Mouse (Mus musculus): ENCODE measurements around the gene Tnk1. TPM values are rescaled to one million over a fixed set of nuclear protein-coding genes. Genes with fewer than 3 reads are reported as not detected.

Gene Tnk1
- polyA plus RNA-seq, 1 experiment from 2014 or later = 10.8 TPM

DNA sequence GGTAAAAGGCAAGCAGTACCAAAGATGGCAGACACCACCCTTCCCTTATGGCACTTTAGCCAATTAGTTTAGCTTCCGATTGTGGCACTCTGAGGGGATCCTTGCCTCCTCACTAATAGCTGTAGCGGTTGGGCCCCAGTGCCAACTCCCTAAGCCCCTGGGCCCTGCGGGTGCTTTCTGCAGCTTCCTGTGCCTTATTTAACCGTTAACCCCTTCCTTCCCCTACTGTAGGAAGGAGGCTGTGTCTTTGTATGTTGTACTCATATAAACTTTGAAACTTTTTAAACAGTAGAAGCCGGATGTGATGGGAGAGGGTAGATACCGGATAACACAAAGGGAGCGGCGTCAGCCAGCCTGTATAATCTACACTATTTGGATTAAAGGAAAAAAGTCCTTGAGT is 7.8 kb downstream of the Tnk1 start:
- 66% methylated on average over 8 of the region's 8 CpGs for WGBS
- H3K4me1 ChIP-seq (replicated peaks; ENCODE audit: control insufficient read depth, insufficient read depth, low read length) = peaks cover 10% of the 10 kb centered on the region
- H3K9me3 ChIP-seq (ENCODE audit: control insufficient read depth, low read length) = no peaks in the 10 kb centered on the region
- H3K4me3 ChIP-seq (ENCODE audit: low read length) = no peak overlapping the region
- no peak overlapping the region for H3K9ac ChIP-seq (ENCODE audit: low read length)
- no peak overlapping the region for H3K4me2 ChIP-seq (ENCODE audit: low read depth, low read length)
- H3K27ac ChIP-seq (ENCODE audit: low read length) = peak overlapping the region; percentile 32; the same call in 1 of the 2 replicates
- peaks cover 34% of the 10 kb centered on the region for H3K36me3 ChIP-seq (ENCODE audit: control insufficient read depth, insufficient read depth, low read length)
- ATAC-seq (ENCODE audit: low read depth) = no peak
- no peaks in the 10 kb centered on the region for H3K27me3 ChIP-seq (ENCODE audit: control insufficient read depth, insufficient read depth, low read depth, low read length)

DNA sequence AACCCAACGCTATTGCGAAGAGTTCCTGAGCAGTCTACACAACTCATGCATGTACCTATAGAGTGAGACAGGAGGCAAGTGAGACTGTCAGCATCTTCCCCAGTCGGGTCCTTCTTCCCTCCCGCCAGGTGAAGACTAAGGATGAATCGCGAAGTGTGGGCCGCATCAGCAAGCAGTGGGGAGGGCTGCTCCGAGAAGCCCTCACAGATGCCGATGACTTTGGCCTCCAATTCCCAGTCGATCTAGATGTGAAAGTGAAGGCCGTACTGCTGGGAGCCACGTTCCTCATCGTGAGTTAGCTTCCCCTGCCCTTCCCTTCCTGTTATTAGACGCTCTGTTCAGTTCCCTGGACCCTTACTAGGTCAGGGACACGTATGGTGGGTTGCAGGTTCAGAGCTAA is 8.6 kb downstream of the Tnk1 start:
- peaks cover 34% of the 10 kb centered on the region for H3K36me3 ChIP-seq (ENCODE audit: control insufficient read depth, insufficient read depth, low read length)

DNA sequence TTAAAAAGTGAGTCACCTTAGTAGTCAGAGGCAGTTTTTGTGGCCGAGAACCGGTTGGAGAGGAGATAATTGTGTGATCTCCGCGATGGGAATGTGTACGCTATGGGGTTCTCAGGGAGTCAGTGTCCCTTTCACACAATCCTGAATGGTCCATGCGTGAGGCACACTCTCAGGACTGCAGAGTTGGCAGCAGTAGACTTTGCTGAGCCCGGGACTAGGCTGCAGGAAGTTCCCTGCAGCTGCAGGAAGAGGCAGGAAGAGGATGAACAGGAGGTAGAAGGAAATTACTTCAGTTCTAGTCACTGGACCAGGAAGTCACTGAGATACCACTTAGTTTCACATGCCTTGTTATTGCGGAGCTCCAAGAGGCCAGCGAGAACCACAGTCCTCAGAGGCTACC is 9.4 kb downstream of the Tnk1 start:
- Histone ChIP-seq H3K4me3 (ENCODE audit: low read length) (no peak overlapping the region), H3K9ac (ENCODE audit: low read length) (no peak overlapping the region), H3K36me3 (ENCODE audit: control insufficient read depth, insufficient read depth, low read length) (peaks cover 34% of the 10 kb centered on the region), H3K4me2 (ENCODE audit: low read depth, low read length) (no peak overlapping the region), H3K4me1 (replicated peaks; ENCODE audit: control insufficient read depth, insufficient read depth, low read length) (peaks cover 16% of the 10 kb centered on the region), H3K27me3 (ENCODE audit: control insufficient read depth, insufficient read depth, low read depth, low read length) (no peaks in the 10 kb centered on the region), H3K9me3 (ENCODE audit: control insufficient read depth, low read length) (no peaks in the 10 kb centered on the region), H3K27ac (ENCODE audit: low read length) (peak overlapping the region; percentile 18; the same call in 1 of the 2 replicates)
- ATAC-seq (ENCODE audit: low read depth) = no peak
- 72% methylated on average over 9 of the region's 9 CpGs for WGBS

More for the DNA sequence above, 8.6 kb downstream of the Tnk1 start:
- no peak for ATAC-seq (ENCODE audit: low read depth)
- 88% methylated on average over 15 of the region's 15 CpGs for WGBS
- H3K27ac ChIP-seq (ENCODE audit: low read length) = no peak overlapping the region
- no peak overlapping the region for H3K9ac ChIP-seq (ENCODE audit: low read length)
- H3K9me3 ChIP-seq (ENCODE audit: control insufficient read depth, low read length) = no peaks in the 10 kb centered on the region
- H3K4me2 ChIP-seq (ENCODE audit: low read depth, low read length) = no peak overlapping the region
- no peaks in the 10 kb centered on the region for H3K27me3 ChIP-seq (ENCODE audit: control insufficient read depth, insufficient read depth, low read depth, low read length)
- H3K4me1 ChIP-seq (replicated peaks; ENCODE audit: control insufficient read depth, insufficient read depth, low read length) = peaks cover 16% of the 10 kb centered on the region
- H3K4me3 ChIP-seq (ENCODE audit: low read length) = no peak overlapping the region

DNA sequence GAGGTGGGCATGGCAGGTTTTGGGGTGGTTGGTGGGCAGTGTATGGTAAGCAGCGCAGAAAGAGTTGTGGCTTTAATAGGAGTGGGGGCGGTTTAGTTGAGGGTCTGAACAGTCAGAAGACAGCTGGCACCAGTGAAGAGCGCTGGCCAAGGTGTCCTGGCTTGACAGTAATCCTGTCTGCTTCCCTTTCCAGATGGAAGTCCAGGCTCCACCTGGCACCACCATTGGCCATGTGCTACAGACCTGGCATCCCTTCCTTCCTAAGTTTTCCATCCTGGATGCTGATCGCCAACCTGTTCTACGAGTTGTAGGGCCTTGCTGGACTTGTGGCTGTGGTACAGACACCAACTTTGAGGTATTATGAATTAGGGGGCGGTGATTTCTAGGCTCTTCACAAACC is 10.5 kb downstream of the Tnk1 start:
- peaks cover 16% of the 10 kb centered on the region for H3K4me1 ChIP-seq (replicated peaks; ENCODE audit: control insufficient read depth, insufficient read depth, low read length)
- peak overlapping the region; percentile 96 for H3K4me2 ChIP-seq (ENCODE audit: low read depth, low read length)
- no peak overlapping the region for H3K9ac ChIP-seq (ENCODE audit: low read length)
- no peak for ATAC-seq (ENCODE audit: low read depth)
- no peaks in the 10 kb centered on the region for H3K9me3 ChIP-seq (ENCODE audit: control insufficient read depth, low read length)
- peaks cover 34% of the 10 kb centered on the region for H3K36me3 ChIP-seq (ENCODE audit: control insufficient read depth, insufficient read depth, low read length)
- no peak overlapping the region for H3K27ac ChIP-seq (ENCODE audit: low read length)
- 92% methylated on average over 6 of the region's 6 CpGs for WGBS
- no peaks in the 10 kb centered on the region for H3K27me3 ChIP-seq (ENCODE audit: control insufficient read depth, insufficient read depth, low read depth, low read length)
- H3K4me3 ChIP-seq (ENCODE audit: low read length) = no peak overlapping the region; the same call in 1 of the 2 replicates

DNA sequence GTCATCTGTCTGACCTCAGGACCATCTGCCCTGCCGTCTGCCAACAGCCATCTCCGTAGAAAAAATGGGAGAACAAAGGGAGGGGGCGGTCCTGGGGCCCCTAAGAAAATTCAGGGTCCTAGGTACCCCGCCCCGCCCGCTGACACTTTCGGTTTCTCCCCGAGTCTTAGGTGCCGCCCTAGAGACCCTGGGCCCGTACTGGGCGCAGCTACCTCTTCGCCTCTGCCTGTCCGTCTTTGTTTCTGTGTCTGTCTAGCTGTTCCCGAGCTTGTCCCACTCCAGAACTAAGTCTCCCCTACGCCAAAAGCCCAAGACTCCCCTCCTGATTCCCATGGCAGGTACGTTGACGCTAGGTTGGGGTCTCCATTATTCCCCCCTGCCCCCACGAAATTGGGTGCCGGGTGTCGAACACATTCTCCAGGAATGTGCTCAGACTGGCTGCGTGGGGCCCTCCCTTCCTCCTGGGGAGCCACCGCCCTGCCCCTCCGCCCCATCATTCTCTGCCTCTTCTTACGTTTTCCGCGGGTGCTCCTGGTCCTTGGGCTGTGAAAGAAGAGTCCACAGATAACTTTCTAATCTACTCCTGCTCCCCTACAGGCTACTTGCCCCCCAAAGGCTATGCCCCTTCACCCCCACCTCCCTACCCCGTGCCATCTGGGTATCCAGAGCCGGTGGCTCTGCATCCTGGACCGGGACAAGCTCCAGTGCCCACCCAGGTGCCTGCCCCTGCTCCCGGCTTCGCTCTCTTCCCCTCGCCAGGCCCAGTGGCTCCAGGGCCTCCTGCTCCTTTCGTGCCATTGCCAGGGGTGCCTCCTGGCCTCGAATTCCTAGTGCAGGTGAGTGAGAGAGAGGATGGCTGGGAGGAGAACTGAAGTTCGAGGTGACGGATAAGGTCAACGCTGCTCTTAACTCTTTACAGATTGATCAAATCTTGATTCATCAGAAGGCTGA is 11.5 kb downstream of the Tnk1 start:
- H3K9me3 ChIP-seq (ENCODE audit: control insufficient read depth, low read length) = no peaks in the 10 kb centered on the region
- peaks cover 33% of the 10 kb centered on the region for H3K36me3 ChIP-seq (ENCODE audit: control insufficient read depth, insufficient read depth, low read length)
- ATAC-seq (ENCODE audit: low read depth) = peak; percentile 58
- H3K27me3 ChIP-seq (ENCODE audit: control insufficient read depth, insufficient read depth, low read depth, low read length) = no peaks in the 10 kb centered on the region
- WGBS = 9% methylated on average over 35 of the region's 37 CpGs
- H3K9ac ChIP-seq (ENCODE audit: low read length) = peak overlapping the region; percentile 80
- H3K4me3 ChIP-seq (ENCODE audit: low read length) = peak overlapping the region; percentile 89
- H3K4me2 ChIP-seq (ENCODE audit: low read depth, low read length) = peak overlapping the region; percentile 96
- peaks cover 16% of the 10 kb centered on the region for H3K4me1 ChIP-seq (replicated peaks; ENCODE audit: control insufficient read depth, insufficient read depth, low read length)
- peak overlapping the region; percentile 98 for H3K27ac ChIP-seq (ENCODE audit: low read length)

DNA sequence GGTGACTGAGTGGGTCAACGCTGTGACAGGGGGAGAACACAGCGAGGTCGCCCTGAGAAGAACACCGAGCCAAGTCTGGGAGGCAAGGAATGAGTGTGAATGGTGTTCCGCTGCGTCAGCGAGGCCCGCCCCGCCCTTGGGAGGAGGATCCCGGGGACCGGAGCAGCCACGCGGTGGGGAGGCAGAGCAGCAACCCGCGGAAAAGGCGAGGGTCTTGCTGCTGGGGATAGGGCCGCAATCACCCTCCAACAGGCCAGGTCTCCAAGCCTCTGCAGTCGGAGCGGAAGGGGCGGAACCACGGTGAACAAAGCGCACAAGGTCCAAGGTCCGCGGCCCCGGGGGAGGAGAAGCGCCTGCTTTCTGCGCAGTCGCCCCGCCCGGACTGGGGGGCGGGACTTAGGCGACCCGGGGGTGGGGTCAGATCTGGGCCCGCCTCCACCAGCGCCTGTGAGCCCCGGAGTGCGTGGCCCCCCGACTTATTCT is 12.3 kb downstream of the Tnk1 start, which contains the start of gene Plscr3:
Plscr3 (plus strand) TSS at position 179 of the 483 bp plus-strand sequence.
- no peaks in the 10 kb centered on the region for H3K9me3 ChIP-seq (ENCODE audit: control insufficient read depth, low read length)
- H3K4me1 ChIP-seq (replicated peaks; ENCODE audit: control insufficient read depth, insufficient read depth, low read length) = peaks cover 16% of the 10 kb centered on the region
- ATAC-seq (ENCODE audit: low read depth) = peak; percentile 97
- peak within 1 kb of the TSS; percentile 89 for H3K4me3 ChIP-seq (ENCODE audit: low read length)
- H3K9ac ChIP-seq (ENCODE audit: low read length) = peak within 1 kb of the TSS; percentile 80
- H3K4me2 ChIP-seq (ENCODE audit: low read depth, low read length) = peak within 1 kb of the TSS; percentile 96
- H3K27me3 ChIP-seq (ENCODE audit: control insufficient read depth, insufficient read depth, low read depth, low read length) = no peaks in the 10 kb centered on the region
- peaks cover 25% of the 10 kb centered on the region for H3K36me3 ChIP-seq (ENCODE audit: control insufficient read depth, insufficient read depth, low read length)
- H3K27ac ChIP-seq (ENCODE audit: low read length) = peak within 1 kb of the TSS; percentile 98
- under 1% methylated on average over 35 of the region's 38 CpGs for WGBS

DNA sequence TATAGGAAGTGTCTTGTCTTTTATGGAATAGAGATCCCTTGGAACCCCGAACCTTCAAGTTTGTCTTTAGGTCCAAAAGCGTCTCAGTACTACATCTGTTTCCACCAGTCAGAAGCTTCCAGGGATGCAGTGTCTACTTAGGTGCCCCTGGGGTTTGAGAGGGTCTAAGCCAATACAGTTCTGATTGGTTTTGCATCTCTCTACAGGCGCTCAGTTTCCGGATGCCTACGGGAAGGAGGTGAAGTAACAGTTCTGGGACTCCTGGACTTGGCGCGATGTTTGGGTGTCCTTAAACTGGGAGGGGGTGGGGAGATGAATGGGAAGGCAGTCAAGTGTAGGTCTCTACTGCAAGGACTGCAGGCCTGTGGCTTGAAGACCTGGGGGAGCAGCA is 19.8 kb downstream of the Tnk1 start:
- H3K4me3 ChIP-seq (ENCODE audit: low read length) = peak overlapping the region; percentile 62
- no peaks in the 10 kb centered on the region for H3K9me3 ChIP-seq (ENCODE audit: control insufficient read depth, low read length)
- peak overlapping the region; percentile 74 for H3K9ac ChIP-seq (ENCODE audit: low read length)
- H3K4me1 ChIP-seq (replicated peaks; ENCODE audit: control insufficient read depth, insufficient read depth, low read length) = peaks cover 37% of the 10 kb centered on the region
- ATAC-seq (ENCODE audit: low read depth) = no peak
- H3K27me3 ChIP-seq (ENCODE audit: control insufficient read depth, insufficient read depth, low read depth, low read length) = peaks cover 11% of the 10 kb centered on the region
- H3K27ac ChIP-seq (ENCODE audit: low read length) = peak overlapping the region; percentile 75
- no peaks in the 10 kb centered on the region for H3K36me3 ChIP-seq (ENCODE audit: control insufficient read depth, insufficient read depth, low read length)
- H3K4me2 ChIP-seq (ENCODE audit: low read depth, low read length) = peak overlapping the region; percentile 98
- WGBS = 1% methylated on average over 7 of the region's 7 CpGs

DNA sequence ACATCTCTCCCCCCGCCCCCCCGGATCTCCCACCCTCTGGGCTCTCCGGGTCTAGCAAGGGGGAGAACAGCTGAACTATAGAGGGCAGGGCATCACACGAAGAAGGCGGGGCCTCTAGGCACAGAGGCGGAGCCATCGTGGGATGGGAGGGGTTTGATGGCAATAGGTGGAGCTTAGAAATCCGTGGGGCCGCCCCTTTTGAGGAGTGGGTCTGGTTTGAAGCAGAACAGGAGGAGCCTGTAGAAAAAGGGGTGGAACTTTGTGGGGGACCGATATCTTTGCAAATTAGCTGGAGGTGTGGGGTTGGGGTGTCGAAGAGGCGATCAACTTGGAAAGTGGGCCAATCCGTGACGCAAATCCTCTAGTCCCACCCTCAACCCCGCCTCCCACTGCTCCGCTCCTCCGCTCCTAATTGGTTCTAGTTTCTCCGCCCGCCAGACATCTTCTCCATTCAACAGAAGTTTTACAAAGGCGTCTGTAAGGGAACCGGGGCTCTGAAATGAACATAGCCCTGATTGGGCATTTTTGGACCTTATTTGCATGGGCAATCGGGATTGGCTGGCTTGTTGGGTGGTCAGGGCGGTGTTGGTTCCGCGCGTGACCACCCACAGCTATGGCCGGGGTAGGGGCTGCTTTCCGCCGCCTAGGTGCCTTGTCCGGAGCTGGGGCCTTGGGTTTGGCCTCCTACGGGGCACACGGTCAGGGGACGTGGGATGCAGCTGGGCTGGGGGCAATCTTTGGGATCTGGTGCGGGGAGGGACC is 20.4 kb downstream of the Tnk1 start, which contains the start of gene Tmem256:
Tmem256 (plus strand) TSS at position 563 of the 762 bp plus-strand sequence.
- H3K4me1 ChIP-seq (replicated peaks; ENCODE audit: control insufficient read depth, insufficient read depth, low read length) = peaks cover 40% of the 10 kb centered on the region
- no peaks in the 10 kb centered on the region for H3K9me3 ChIP-seq (ENCODE audit: control insufficient read depth, low read length)
- peak; percentile 93 for ATAC-seq (ENCODE audit: low read depth)
- H3K36me3 ChIP-seq (ENCODE audit: control insufficient read depth, insufficient read depth, low read length) = peaks cover 2% of the 10 kb centered on the region; the same call in 1 of the 2 replicates
- H3K4me3 ChIP-seq (ENCODE audit: low read length) = peak within 1 kb of the TSS; percentile 62
- H3K4me2 ChIP-seq (ENCODE audit: low read depth, low read length) = peak within 1 kb of the TSS; percentile 98
- peaks cover 15% of the 10 kb centered on the region for H3K27me3 ChIP-seq (ENCODE audit: control insufficient read depth, insufficient read depth, low read depth, low read length)
- H3K27ac ChIP-seq (ENCODE audit: low read length) = peak within 1 kb of the TSS; percentile 75
- H3K9ac ChIP-seq (ENCODE audit: low read length) = peak within 1 kb of the TSS; percentile 81
- WGBS = under 1% methylated on average over 34 of the region's 34 CpGs

DNA sequence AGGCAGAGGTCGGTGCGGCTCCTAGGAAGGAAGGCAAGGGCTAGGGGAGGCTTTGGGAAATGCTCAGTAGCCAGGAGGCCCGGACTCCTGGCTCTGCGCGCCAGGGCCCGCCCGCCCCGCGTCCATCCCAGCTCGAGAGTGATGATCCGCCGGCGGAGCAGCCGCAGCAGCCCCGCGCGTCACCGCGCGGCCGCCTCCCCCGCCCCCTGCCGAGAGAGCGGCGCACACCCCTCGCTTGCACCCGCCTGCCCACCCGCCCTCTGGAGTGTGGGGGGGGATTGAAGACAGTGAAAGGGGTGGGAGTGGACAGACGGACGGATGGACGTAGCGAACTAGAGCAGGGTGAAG is 21.0 kb downstream of the Tnk1 start, which contains the start of gene Nlgn2:
Nlgn2 (minus strand) TSS at position 181 of the 348 bp plus-strand sequence.
- peak within 1 kb of the TSS; percentile 75 for H3K27ac ChIP-seq (ENCODE audit: low read length)
- peak within 1 kb of the TSS; percentile 81 for H3K9ac ChIP-seq (ENCODE audit: low read length)
- peak within 1 kb of the TSS; percentile 98 for H3K4me2 ChIP-seq (ENCODE audit: low read depth, low read length)
- ATAC-seq (ENCODE audit: low read depth) = peak; percentile 75
- H3K4me1 ChIP-seq (replicated peaks; ENCODE audit: control insufficient read depth, insufficient read depth, low read length) = peaks cover 40% of the 10 kb centered on the region
- peak within 1 kb of the TSS; percentile 62 for H3K4me3 ChIP-seq (ENCODE audit: low read length)
- H3K27me3 ChIP-seq (ENCODE audit: control insufficient read depth, insufficient read depth, low read depth, low read length) = peaks cover 15% of the 10 kb centered on the region
- no peaks in the 10 kb centered on the region for H3K9me3 ChIP-seq (ENCODE audit: control insufficient read depth, low read length)
- 1% methylated on average over 16 of the region's 32 CpGs for WGBS
- H3K36me3 ChIP-seq (ENCODE audit: control insufficient read depth, insufficient read depth, low read length) = peaks cover 2% of the 10 kb centered on the region; the same call in 1 of the 2 replicates

Data from lung, embryonic 16.5 days (tissue).